Mouse (Mus musculus) liver, embryonic 14.5 days (tissue): ENCODE measurements around the gene Zfp385a. TPM values are rescaled to one million over a fixed set of nuclear protein-coding genes. Genes with fewer than 3 reads are reported as not detected.
A peak's percentile ranks its signal among the peaks of the same experiment; 100 is the strongest.

ENCODE experiments used
- ATAC-seq: fragments of 200-750 bp; cut with Nextera tagmentation; 2 replicates; pipeline ENCODE4 v1.8.0; 2017; ENCODE audit warnings: moderate number of reproducible peaks, mild to moderate bottlenecking, moderate library complexity; ENCODE audit not compliant: insufficient read depth
- DNase-seq, 3 experiments: peaks; one replicate each; pipeline ENCODE4 v3.0.0-alpha.2; 2012 to 2013; ENCODE audit warnings: low read depth in 3 of 3, low spot score in 3 of 3
- H3K27ac ChIP-seq: fragments of 300-500 bp; sonication (generic); 2 replicates; pipeline ENCODE4 v1.5.1; 2014; ENCODE audit warnings: moderate library complexity, mild to moderate bottlenecking, control low read depth, inconsistent platforms
- H3K27me3 ChIP-seq: fragments of 300-500 bp; sonication (generic); 2 replicates; pipeline ENCODE4 v1.6.1; 2014; ENCODE audit warnings: mild to moderate bottlenecking, low read length, moderate library complexity; ENCODE audit not compliant: control insufficient read depth, insufficient read depth
- H3K36me3 ChIP-seq: fragments of 300-500 bp; sonication (generic); replicated peaks from 2 replicates; pipeline ENCODE4 v1.6.1; 2014; ENCODE audit warnings: low read depth; ENCODE audit not compliant: control insufficient read depth, insufficient read depth
- H3K4me1 ChIP-seq, 2 experiments: fragments of 200-500 bp in 1 of 2; fragments of 300-500 bp in 1 of 2; sonication (generic) in 1 of 2; replicated peaks; 2 replicates each; pipeline ENCODE4 v1.6.1; 2012 to 2014; ENCODE audit warnings: antibody characterized with exemption in 1 of 2, inconsistent platforms in 1 of 2, low read length in 1 of 2; ENCODE audit not compliant: control insufficient read depth in 2 of 2, insufficient read depth in 2 of 2
- H3K4me2 ChIP-seq: fragments of 300-500 bp; sonication (generic); 2 replicates; pipeline ENCODE4 v1.6.1; 2014; ENCODE audit warnings: low read depth, mild to moderate bottlenecking, control low read depth, moderate library complexity
- H3K4me3 ChIP-seq, 2 experiments: fragments of 200-500 bp in 1 of 2; fragments of 300-500 bp in 1 of 2; sonication (generic) in 1 of 2; 2 replicates each; pipeline ENCODE4 v1.5.1; 2012 to 2014; ENCODE audit warnings: low read depth in 2 of 2, low read length in 2 of 2, mild to moderate bottlenecking in 2 of 2, control low read depth in 1 of 2, inconsistent platforms in 1 of 2, moderate library complexity in 1 of 2; ENCODE audit not compliant: insufficient read depth in 1 of 2
- H3K9ac ChIP-seq: fragments of 300-500 bp; sonication (generic); replicated peaks from 2 replicates; pipeline ENCODE4 v1.6.1; 2014; ENCODE audit warnings: mild to moderate bottlenecking, control low read depth, moderate library complexity
- H3K9me3 ChIP-seq: fragments of 300-500 bp; sonication (generic); 2 replicates; pipeline ENCODE4 v1.6.1; 2016; ENCODE audit warnings: low read length, mixed read lengths; ENCODE audit not compliant: control insufficient read depth
- CTCF ChIP-seq: IDR thresholded peaks from 2 replicates; pipeline ENCODE4 v1.5.1; 2016; ENCODE audit warnings: antibody characterized with exemption, low read depth, control low read depth
- EP300 ChIP-seq: IDR thresholded peaks from 2 replicates; pipeline ENCODE4 v1.6.1; 2016; ENCODE audit warnings: antibody characterized with exemption, low read depth
- WGBS: fragments of 180-500 bp; shearing (Covaris S2); extraction: QIAGEN DNeasy Blood & Tissue Kit; methylation state at CpG from one replicate; pipeline ENCODE4 v1.1.7; 2014; ENCODE audit not compliant: insufficient replicate concordance; 5-methylcytosine and 5-hydroxymethylcytosine counted together
- polyA plus RNA-seq, 2 experiments: library from polyadenylated mRNA; depleted of rRNA in 1 of 2; stranded (reverse) in 1 of 2; unstranded in 1 of 2; fragments of >200 nt; fragmentation: Nextera tagmentation in 1 of 2; extraction: Ambion mirVana in 1 of 2; gene quantifications; 2 replicates each; pipeline versions ENCODE4 v1.2.1 to v1.2.3; 2012 to 2014

Zfp385a gene
- polyA plus RNA-seq, 2 experiments = 4.7 to 4.9 TPM

DNA sequence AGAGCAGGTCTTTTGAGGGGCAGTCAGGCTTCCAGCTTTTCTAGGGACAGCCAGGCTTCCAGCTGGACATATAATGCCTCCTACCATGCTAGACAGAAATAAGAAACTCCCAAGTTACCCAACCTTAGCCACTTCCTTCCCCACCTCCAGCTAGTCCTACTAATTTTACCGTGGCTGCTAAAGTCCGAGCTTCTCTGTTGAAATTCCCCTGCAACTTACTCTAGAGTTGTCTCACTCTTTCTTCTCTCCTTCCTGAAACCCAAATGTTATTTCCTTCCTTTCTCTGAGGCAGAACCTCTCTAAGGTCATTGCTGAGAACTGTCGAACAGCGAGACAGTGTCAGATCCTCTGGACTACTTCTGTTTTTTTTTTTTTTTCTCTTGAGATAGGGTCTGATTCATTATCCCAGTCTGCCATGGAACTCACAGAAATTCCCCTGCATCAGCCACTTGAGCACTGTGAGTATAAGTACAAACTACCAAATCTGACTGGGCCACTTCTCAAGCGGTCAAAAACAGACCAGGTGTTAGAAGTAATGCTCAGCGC lies 29.5 kb downstream of the Zfp385a start, which contains the start of gene Gpr84:
Gpr84 (minus strand) TSS at position 248 of the 546 bp plus-strand sequence.
- Histone ChIP-seq H3K9me3 (no peaks in the 10 kb centered on the region), H3K4me2 (no peak within 1 kb of the TSS), H3K27me3 (peaks cover 10% of the 10 kb centered on the region), H3K4me3 (no peak within 1 kb of the TSS), H3K36me3 (no peaks in the 10 kb centered on the region), H3K27ac (no peak within 1 kb of the TSS), H3K4me1 (peaks cover 0 to 19% of the 10 kb centered on the region in 2 experiments; a peak in 2 of 4 replicates), H3K9ac (no peak within 1 kb of the TSS)
- no peak for TF ChIP-seq EP300
- TF ChIP-seq CTCF = no peak
- DNase-seq (no peak), ATAC-seq (no peak)
- WGBS = 16% methylated on average over 6 of the region's 6 CpGs

GRCm38 (mm10) chr15:103308876-103309580 lies 30.9 kb downstream of the Zfp385a start:
- H3K36me3 ChIP-seq = no peaks in the 10 kb centered on the region
- no peak for TF ChIP-seq EP300
- TF ChIP-seq CTCF = no peak
- H3K4me2 ChIP-seq = peak overlapping the region; percentile 44
- peaks cover 5 to 24% of the 10 kb centered on the region in 2 experiments; a peak in 3 of 4 replicates for H3K4me1 ChIP-seq
- H3K4me3 ChIP-seq = no peak overlapping the region
- H3K27ac ChIP-seq = no peak overlapping the region
- WGBS = 61% methylated on average over 26 of the region's 26 CpGs
- peaks cover 23% of the 10 kb centered on the region for H3K27me3 ChIP-seq
- no peak overlapping the region for H3K9ac ChIP-seq
- no peaks in the 10 kb centered on the region for H3K9me3 ChIP-seq
- DNase-seq (no peak), ATAC-seq (no peak)

DNA sequence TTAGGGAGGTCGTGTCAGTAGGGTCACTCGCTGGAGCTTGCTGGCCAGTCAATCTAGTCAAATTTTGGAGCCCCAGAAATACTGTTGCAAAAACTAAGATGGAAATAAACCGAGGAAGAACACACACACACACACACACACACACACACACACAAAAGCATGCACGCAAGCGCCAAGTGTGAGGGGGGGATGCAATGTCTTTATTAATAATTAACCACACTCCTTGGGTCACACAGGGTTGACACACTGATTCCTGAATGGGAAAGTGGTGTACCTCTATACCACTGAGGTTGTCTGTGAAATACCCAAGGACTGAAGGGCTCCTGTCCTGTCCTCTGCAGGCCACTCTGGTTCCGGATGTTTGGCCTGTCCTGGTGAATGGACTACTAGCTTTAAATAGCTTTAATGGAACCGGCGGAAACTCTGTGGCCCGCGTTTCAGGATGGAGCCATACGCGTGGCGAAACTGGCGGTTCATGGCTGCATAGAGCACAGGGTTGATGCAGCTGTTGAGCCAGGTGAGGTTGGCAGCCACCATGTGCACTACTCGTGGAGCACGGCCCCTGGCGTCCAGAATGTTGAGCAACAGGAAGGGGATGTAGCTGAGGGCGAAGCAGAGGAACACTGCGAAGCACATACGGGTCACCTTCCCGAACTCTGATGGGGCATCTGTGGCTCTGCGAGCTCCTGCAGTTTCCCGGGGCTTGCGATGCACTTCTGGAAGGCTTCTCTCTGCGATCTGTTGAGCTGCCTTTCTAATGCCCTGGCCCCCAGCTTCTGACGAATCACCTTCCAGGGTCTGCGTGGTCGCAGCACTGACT lies 31.6 kb downstream of the Zfp385a start:
- DNase-seq = no peak
- no peak overlapping the region for H3K27ac ChIP-seq

DNA sequence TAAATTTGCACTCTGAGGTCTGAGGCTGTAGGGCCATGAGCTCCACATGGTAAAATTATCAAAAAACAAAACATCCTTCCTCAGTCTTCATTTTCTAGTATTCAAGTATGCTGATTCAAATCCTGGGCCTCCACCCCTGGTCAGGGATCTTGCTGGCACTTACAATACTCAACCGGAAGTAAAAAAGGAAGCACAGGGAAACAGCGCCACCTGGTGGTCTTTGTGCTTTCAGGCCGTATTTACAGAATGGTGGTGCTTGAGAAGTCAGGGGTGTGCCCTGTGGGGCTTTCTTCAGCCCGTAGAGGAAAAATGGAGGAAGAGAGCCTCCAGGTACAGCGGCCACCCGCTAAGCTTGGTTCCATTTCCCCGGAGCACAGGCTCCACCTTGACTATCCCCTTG lies 32.8 kb downstream of the Zfp385a start:
- no peaks in the 10 kb centered on the region for H3K9me3 ChIP-seq
- H3K4me3 ChIP-seq = no peak overlapping the region
- under 1% methylated on average over 7 of the region's 7 CpGs for WGBS
- peak; percentile 96 for TF ChIP-seq CTCF
- TF ChIP-seq EP300 = no peak
- peaks cover 5 to 35% of the 10 kb centered on the region in 2 experiments; a peak in 3 of 4 replicates for H3K4me1 ChIP-seq
- peak overlapping the region; percentile 16; the same call in 1 of the 2 replicates for H3K4me2 ChIP-seq
- H3K27ac ChIP-seq = no peak overlapping the region
- no peak overlapping the region for H3K9ac ChIP-seq
- ATAC-seq = 0 out of 2 replicates have a peak, but pooled peaks have one; percentile 9
- peak; percentile 80 to 87 (median 83) for DNase-seq
- H3K27me3 ChIP-seq = peaks cover 30% of the 10 kb centered on the region
- no peaks in the 10 kb centered on the region for H3K36me3 ChIP-seq

More for the DNA sequence above, 31.6 kb downstream of the Zfp385a start:
- H3K27me3 ChIP-seq = peaks cover 29% of the 10 kb centered on the region
- H3K9ac ChIP-seq = no peak overlapping the region
- H3K36me3 ChIP-seq = no peaks in the 10 kb centered on the region
- ATAC-seq = no peak
- H3K4me1 ChIP-seq = peaks cover 5 to 30% of the 10 kb centered on the region in 2 experiments; a peak in 3 of 4 replicates
- peak overlapping the region; percentile 44 for H3K4me2 ChIP-seq
- no peaks in the 10 kb centered on the region for H3K9me3 ChIP-seq
- no peak overlapping the region for H3K4me3 ChIP-seq
- peak; percentile 41 for TF ChIP-seq CTCF
- TF ChIP-seq EP300 = no peak
- WGBS = 30% methylated on average over 28 of the region's 28 CpGs
